Mouse (Mus musculus) olfactory bulb, adult 2 months (tissue): ENCODE measurements around the gene Dab2ip.

Source experiments
- CTCF ChIP-seq: fragments of 200-500 bp; IDR thresholded peaks from 2 replicates; pipeline ENCODE4 v1.5.1; 2012; ENCODE audit warnings: low read depth, mild to moderate bottlenecking, low read length, moderate library complexity; ENCODE audit not compliant: insufficient read depth
- POLR2A ChIP-seq: fragments of 200-500 bp; IDR thresholded peaks from 2 replicates; pipeline ENCODE4 v1.6.1; 2012; ENCODE audit warnings: mild to moderate bottlenecking, low read depth, low read length, moderate library complexity; ENCODE audit not compliant: insufficient read depth

GRCm38 (mm10) chr2:35558826-35559550 is 922 bp downstream of the Dab2ip start:
- TF ChIP-seq CTCF (no peak), POLR2A (no peak)
